Mouse (Mus musculus): ENCODE measurements around the gene Suds3. TPM values are rescaled to one million over a fixed set of nuclear protein-coding genes. Genes with fewer than 3 reads are reported as not detected.

Gene Suds3
- total and polyA plus RNA-seq, 3 experiments: 67.8 to 102 TPM; not detected in 1

GRCm38 (mm10) chr5:117060484-117061130 lies 55.3 kb downstream of the Suds3 start:
- no peaks in the 10 kb centered on the region for H3K27me3 ChIP-seq (ENCODE audit: control insufficient read depth in 1 of 2, insufficient read depth in 2 of 2, low read length in 2 of 2)
- no peak overlapping the region for H3K27ac ChIP-seq (ENCODE audit: control insufficient read depth, low read depth, low read length)
- no peaks in the 10 kb centered on the region for H3K79me2 ChIP-seq (ENCODE audit: control insufficient read depth, insufficient read depth, low read length, poor library complexity)
- no peak for DNase-seq (ENCODE audit: low read depth, low spot score)
- H3K9me3 ChIP-seq (replicated peaks; ENCODE audit: insufficient read depth, low read length): no peaks in the 10 kb centered on the region
- H3K36me3 ChIP-seq (ENCODE audit: control insufficient read depth in 1 of 2, insufficient read depth in 2 of 2, low read length in 2 of 2): no peaks in the 10 kb centered on the region
- no peak for TF ChIP-seq EP300 (IDR thresholded peaks at IDR 0.05; ENCODE audit: low read depth in 1 of 2, low read length in 2 of 2)
- TF ChIP-seq MAFK (IDR thresholded peaks at IDR 0.05; ENCODE audit: borderline replicate concordance, low read depth, low read length): no peak
- TF ChIP-seq BHLHE40 (IDR thresholded peaks at IDR 0.05; ENCODE audit: borderline replicate concordance, low read depth, low read length): no peak
- no peak for TF ChIP-seq ZNF384 (IDR thresholded peaks at IDR 0.05; ENCODE audit: low read depth, low read length)
- no peak for TF ChIP-seq ZC3H11A (IDR thresholded peaks at IDR 0.05; ENCODE audit: low read depth, low read length)
- no peak for TF ChIP-seq CHD1 (IDR thresholded peaks at IDR 0.05; ENCODE audit: low read depth, low read length)
- TF ChIP-seq JUND (IDR thresholded peaks at IDR 0.05; ENCODE audit: low read depth, low read length): no peak
- TF ChIP-seq RCOR1 (IDR thresholded peaks at IDR 0.05; ENCODE audit: low read depth, low read length): no peak
- no peak for TF ChIP-seq ETS1 (IDR thresholded peaks at IDR 0.05; ENCODE audit: low read depth, low read length)
- no peak for TF ChIP-seq SMC3 (IDR thresholded peaks at IDR 0.05; ENCODE audit: low read depth, low read length)
- TF ChIP-seq ELF1 (IDR thresholded peaks at IDR 0.05; ENCODE audit: low read depth, low read length): no peak
- TF ChIP-seq HCFC1 (IDR thresholded peaks at IDR 0.05; ENCODE audit: low read depth, low read length): no peak
- TF ChIP-seq MAZ (IDR thresholded peaks at IDR 0.05; ENCODE audit: low read depth, low read length): no peak
- TF ChIP-seq POLR2A (IDR thresholded peaks at IDR 0.05; ENCODE audit: control insufficient read depth in 1 of 2, insufficient read depth in 1 of 2, low read depth in 1 of 2, low read length in 2 of 2, poor library complexity in 1 of 2): no peak
- TF ChIP-seq SIN3A (IDR thresholded peaks at IDR 0.05; ENCODE audit: low read length): no peak
- no peak for TF ChIP-seq USF1 (IDR thresholded peaks at IDR 0.05; ENCODE audit: low read depth, low read length)
- TF ChIP-seq NELFE (IDR thresholded peaks at IDR 0.05; ENCODE audit: low read depth, low read length): no peak
- no peak for TF ChIP-seq TCF12 (IDR thresholded peaks at IDR 0.05; ENCODE audit: low read depth, low read length)
- no peak for TF ChIP-seq MXI1 (IDR thresholded peaks at IDR 0.05; ENCODE audit: low read depth, low read length)
- no peaks in the 10 kb centered on the region for H3K4me1 ChIP-seq (ENCODE audit: control insufficient read depth in 1 of 2, insufficient read depth in 2 of 2, low read length in 2 of 2)
- no peak overlapping the region for H3K9ac ChIP-seq (ENCODE audit: control insufficient read depth, low read depth, low read length, poor library complexity, severe bottlenecking)
- no peak overlapping the region for H3K4me3 ChIP-seq (ENCODE audit: control insufficient read depth in 1 of 2, insufficient read depth in 1 of 2, low read depth in 2 of 2, low read length in 2 of 2)

- no peak overlapping the region for H3K27ac ChIP-seq (ENCODE audit: control insufficient read depth, low read depth, low read length)
- H3K9ac ChIP-seq (ENCODE audit: control insufficient read depth, low read depth, low read length, poor library complexity, severe bottlenecking): no peak overlapping the region
- DNase-seq (ENCODE audit: low read depth, low spot score): no peak
- no peak overlapping the region for H3K4me3 ChIP-seq (ENCODE audit: control insufficient read depth in 1 of 2, insufficient read depth in 1 of 2, low read depth in 2 of 2, low read length in 2 of 2)
- no peaks in the 10 kb centered on the region for H3K36me3 ChIP-seq (ENCODE audit: control insufficient read depth in 1 of 2, insufficient read depth in 2 of 2, low read length in 2 of 2)
- no peaks in the 10 kb centered on the region for H3K4me1 ChIP-seq (ENCODE audit: control insufficient read depth in 1 of 2, insufficient read depth in 2 of 2, low read length in 2 of 2)
- H3K79me2 ChIP-seq (ENCODE audit: control insufficient read depth, insufficient read depth, low read length, poor library complexity): no peaks in the 10 kb centered on the region
- H3K27me3 ChIP-seq (ENCODE audit: control insufficient read depth in 1 of 2, insufficient read depth in 2 of 2, low read length in 2 of 2): no peaks in the 10 kb centered on the region
- no peak for TF ChIP-seq MXI1 (IDR thresholded peaks at IDR 0.05; ENCODE audit: low read depth, low read length)
- no peak for TF ChIP-seq HCFC1 (IDR thresholded peaks at IDR 0.05; ENCODE audit: low read depth, low read length)
- no peak for TF ChIP-seq ELF1 (IDR thresholded peaks at IDR 0.05; ENCODE audit: low read depth, low read length)
- no peak for TF ChIP-seq NRF1 (IDR thresholded peaks at IDR 0.05; ENCODE audit: insufficient read depth, low read depth, low read length, poor library complexity, severe bottlenecking)
- TF ChIP-seq UBTF (IDR thresholded peaks at IDR 0.05; ENCODE audit: borderline replicate concordance, insufficient read depth, low read depth, low read length): no peak
- TF ChIP-seq TCF12 (IDR thresholded peaks at IDR 0.05; ENCODE audit: low read depth, low read length): no peak
- no peak for TF ChIP-seq MAZ (IDR thresholded peaks at IDR 0.05; ENCODE audit: low read depth, low read length)
- TF ChIP-seq ZNF384 (IDR thresholded peaks at IDR 0.05; ENCODE audit: low read depth, low read length): no peak
- TF ChIP-seq CHD1 (IDR thresholded peaks at IDR 0.05; ENCODE audit: low read depth, low read length): no peak
- no peak for TF ChIP-seq KAT2A (conservative IDR thresholded peaks at IDR 0.05; ENCODE audit: low read depth, low read length)
- no peak for TF ChIP-seq MEF2A (IDR thresholded peaks at IDR 0.05; ENCODE audit: extremely low read depth, insufficient replicate concordance, low read depth, low read length, poor library complexity, severe bottlenecking)
- no peak for TF ChIP-seq MAFK (IDR thresholded peaks at IDR 0.05; ENCODE audit: borderline replicate concordance, low read depth, low read length)
- TF ChIP-seq MYC (IDR thresholded peaks at IDR 0.05; ENCODE audit: low read depth, low read length): no peak
- no peak for TF ChIP-seq E2F4 (IDR thresholded peaks at IDR 0.05; ENCODE audit: borderline replicate concordance, low read depth, low read length)
- TF ChIP-seq ZKSCAN1 (IDR thresholded peaks at IDR 0.05; ENCODE audit: low read depth, low read length): no peak
- no peak for TF ChIP-seq NELFE (IDR thresholded peaks at IDR 0.05; ENCODE audit: low read depth, low read length)
- no peak for TF ChIP-seq MYB (IDR thresholded peaks at IDR 0.05; ENCODE audit: low read depth, low read length)
- no peaks in the 10 kb centered on the region for H3K9me3 ChIP-seq (replicated peaks; ENCODE audit: insufficient read depth, low read length)
Observed at GRCm38 (mm10) chr5:117049940-117050339, 66.0 kb downstream of the Suds3 start.

Data from MEL (cell line).